ENCODE assay signal across 8 mouse cellular contexts in the genomic region with DNA sequence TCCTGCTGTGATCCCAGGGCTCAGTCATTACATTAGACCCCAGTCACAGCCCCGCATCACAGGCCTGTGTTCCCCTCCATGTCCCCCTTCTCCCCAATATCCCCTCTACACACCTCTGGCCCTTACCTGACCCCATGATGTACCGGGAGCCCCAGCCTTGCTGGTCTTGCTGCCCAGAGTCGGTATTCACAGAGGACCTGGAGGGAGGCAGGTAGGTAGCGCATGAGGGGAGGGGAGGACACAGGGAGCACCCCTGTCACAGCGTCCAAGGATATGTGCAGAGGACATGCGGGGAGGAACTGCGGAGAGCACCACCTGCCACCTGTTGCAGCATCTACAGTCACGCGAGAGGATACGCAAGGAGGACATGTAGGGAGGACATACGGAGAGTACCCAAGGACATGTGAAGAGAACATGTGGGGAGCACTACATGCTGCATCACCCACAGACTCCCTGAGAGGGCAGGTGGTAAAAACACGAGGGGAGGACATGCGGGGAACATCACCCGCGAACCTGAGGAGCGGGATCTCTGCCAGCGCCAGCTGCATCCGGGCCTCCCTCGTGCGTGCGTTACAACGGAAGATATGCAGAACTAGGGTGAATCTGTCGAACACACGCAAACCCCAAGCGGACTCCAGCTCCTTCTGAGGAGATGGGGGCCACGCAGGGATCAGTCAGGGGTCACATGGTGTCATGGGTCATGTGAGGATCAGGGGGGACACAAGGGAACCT. TPM values are rescaled to one million over a fixed set of nuclear protein-coding genes. Genes with fewer than 3 reads are reported as not detected.
DNase-seq lines count a peak whose midpoint lies in the region; ATAC-seq and TF ChIP-seq lines count a peak whose summit lies in the region.

No protein-coding gene starts in this region.

- H3K27ac ChIP-seq in heart, postnatal 0 days (ENCODE audit: low read depth) = no peak overlapping the region
- no peak overlapping the region for H3K27ac ChIP-seq in liver, embryonic 13.5 days
- no peak overlapping the region for H3K27ac ChIP-seq in stomach, embryonic 14.5 days (ENCODE audit: low read length)

- H3K27me3 ChIP-seq in heart, postnatal 0 days (ENCODE audit: control insufficient read depth, insufficient read depth, low read length) = 0 out of 2 replicates have a peak, but pooled peaks cover 4% of the 10 kb centered on the region
- peaks cover 5% of the 10 kb centered on the region; the same call in 1 of the 2 replicates for H3K27me3 ChIP-seq in liver, embryonic 13.5 days
- H3K27me3 ChIP-seq in stomach, embryonic 14.5 days (ENCODE audit: control insufficient read depth, insufficient read depth, low read length) = no peaks in the 10 kb centered on the region

- no peak for TF ChIP-seq CTCF in lung, adult 2 months (IDR thresholded peaks at IDR 0.05; ENCODE audit: insufficient read depth, low read length)
- no peak for TF ChIP-seq CTCF in heart, postnatal 0 days (IDR thresholded peaks at IDR 0.05; ENCODE audit: low read depth)

- 94% methylated on average over 26 of the region's 26 CpGs for WGBS in lung, adult 2 months
- 95% methylated on average over 26 of the region's 26 CpGs for WGBS in heart, postnatal 0 days
- 91% methylated on average over 26 of the region's 26 CpGs for WGBS in liver, embryonic 13.5 days (ENCODE audit: insufficient replicate concordance)
- WGBS in stomach, embryonic 14.5 days = 94% methylated on average over 26 of the region's 26 CpGs

- no peak for TF ChIP-seq POLR2A in lung, adult 2 months (IDR thresholded peaks at IDR 0.05; ENCODE audit: borderline replicate concordance, extremely low read depth, low read depth, low read length)

- peaks cover 10% of the 10 kb centered on the region for H3K4me1 ChIP-seq in lung, adult 2 months (ENCODE audit: control insufficient read depth, insufficient read depth, low read length)
- H3K4me1 ChIP-seq in heart, postnatal 0 days (ENCODE audit: control insufficient read depth, insufficient read depth) = peaks cover 22% of the 10 kb centered on the region
- H3K4me1 ChIP-seq in liver, embryonic 13.5 days (replicated peaks) = peaks cover 48% of the 10 kb centered on the region
- peaks cover 19% of the 10 kb centered on the region for H3K4me1 ChIP-seq in stomach, embryonic 14.5 days (ENCODE audit: control insufficient read depth, insufficient read depth, low read length)

- DNase-seq in CD4-positive, CD25-positive, alpha-beta regulatory T cell, adult 2 months (ENCODE audit: low read depth, low spot score) = peak; percentile 20
- no peak for DNase-seq in lung, adult 2 months
- no peak for DNase-seq in lung, postnatal 4 days
- no peak for DNase-seq in heart, postnatal 0 days (ENCODE audit: low spot score)
- no peak for DNase-seq in liver, embryonic 13.5 days
- DNase-seq in c-Kit-positive CD71-positive TER-119-positive erythroid progenitor cells, embryonic 14.5 days (ENCODE audit: low spot score) = no peak

- peak overlapping the region; percentile 83 for H3K4me2 ChIP-seq in heart, postnatal 0 days (ENCODE audit: low read depth, low read length)
- peak overlapping the region; percentile 96 for H3K4me2 ChIP-seq in liver, embryonic 13.5 days
- peak overlapping the region; percentile 80 for H3K4me2 ChIP-seq in stomach, embryonic 14.5 days (replicated peaks; ENCODE audit: low read depth, low read length)

- peak overlapping the region; percentile 93 for H3K4me3 ChIP-seq in lung, adult 2 months (replicated peaks; ENCODE audit: extremely low read depth, low read depth, low read length)
- H3K4me3 ChIP-seq in heart, postnatal 0 days (ENCODE audit: low read depth, low read length) = peak overlapping the region; percentile 90; the same call in 1 of the 2 replicates
- H3K4me3 ChIP-seq in liver, embryonic 13.5 days (replicated peaks) = peak overlapping the region; percentile 83
- H3K4me3 ChIP-seq in stomach, embryonic 14.5 days (ENCODE audit: low read depth, low read length) = peak overlapping the region; percentile 81

- no peak overlapping the region for H3K9ac ChIP-seq in heart, postnatal 0 days (replicated peaks; ENCODE audit: low read depth, low read length)
- H3K9ac ChIP-seq in liver, embryonic 13.5 days = peak overlapping the region; percentile 84
- H3K9ac ChIP-seq in stomach, embryonic 14.5 days (replicated peaks; ENCODE audit: low read depth, low read length) = peak overlapping the region; percentile 75; the same call in 1 of the 2 replicates

- H3K9me3 ChIP-seq in heart, postnatal 0 days (replicated peaks; ENCODE audit: control insufficient read depth, low read length) = no peaks in the 10 kb centered on the region
- H3K9me3 ChIP-seq in liver, embryonic 13.5 days (replicated peaks) = no peaks in the 10 kb centered on the region
- peaks cover 3% of the 10 kb centered on the region; the same call in 1 of the 2 replicates for H3K9me3 ChIP-seq in stomach, embryonic 14.5 days (ENCODE audit: control insufficient read depth, low read depth, low read length)

- ATAC-seq in CD4-positive, CD25-positive, alpha-beta regulatory T cell, adult 4 months = no peak
- ATAC-seq in heart, postnatal 0 days (ENCODE audit: insufficient read depth, low read depth) = no peak
- no peak for ATAC-seq in liver, embryonic 13.5 days (ENCODE audit: low read depth)
- no peak for ATAC-seq in stomach, embryonic 14.5 days (ENCODE audit: insufficient number of reproducible peaks, insufficient read depth, low FRiP score, low read depth)

- H3K36me3 ChIP-seq in heart, postnatal 0 days (replicated peaks; ENCODE audit: control insufficient read depth, insufficient read depth, low read length) = peaks cover 38% of the 10 kb centered on the region
- peaks cover 45% of the 10 kb centered on the region for H3K36me3 ChIP-seq in liver, embryonic 13.5 days
- peaks cover 33% of the 10 kb centered on the region for H3K36me3 ChIP-seq in stomach, embryonic 14.5 days (ENCODE audit: control insufficient read depth, insufficient read depth, low read length)

- TF ChIP-seq EP300 in heart, postnatal 0 days (IDR thresholded peaks at IDR 0.05; ENCODE audit: low read depth) = no peak

RNA-seq across cellular contexts. Expression of a gene that starts 1.7 kb away (rescaled TPM):
- polyA plus RNA-seq in CD4-positive, CD25-positive, alpha-beta regulatory T cell, adult 4 months (2017; shearing (Covaris generic)) = 10 to 100 TPM; 10.9 to 18.3 TPM
- 114 and 137 TPM in 2 replicates for polyA plus RNA-seq in lung, adult 2 months (2012; rRNA removed)
- 29.8 and 32.3 TPM in 2 replicates for total RNA-seq in heart, postnatal 0 days (2014; rRNA removed; ENCODE audit: low replicate concordance)
- 13.9 and 14.2 TPM in 2 replicates for polyA plus RNA-seq in heart, postnatal 0 days (2015; fragmentation: Nextera tagmentation; extraction: Ambion mirVana)
- polyA plus RNA-seq in liver, embryonic 13.5 days (2015; fragmentation: Nextera tagmentation; extraction: Ambion mirVana) = 9.5 and 10.0 TPM in 2 replicates
- 27.1 and 30.8 TPM in 2 replicates for polyA plus RNA-seq in stomach, embryonic 14.5 days (2014; fragmentation: Nextera tagmentation; extraction: Ambion mirVana)

RNA-seq across cellular contexts. Expression of a gene that starts 3.6 kb away (rescaled TPM):
- polyA plus RNA-seq in CD4-positive, CD25-positive, alpha-beta regulatory T cell, adult 4 months (2017; shearing (Covaris generic)) = 1 to 10 TPM; 4.0 to 4.5 TPM
- polyA plus RNA-seq in lung, adult 2 months (2012; rRNA removed) = 0.48 and 0.56 TPM in 2 replicates
- 0.50 and 3.3 TPM in 2 replicates for total RNA-seq in heart, postnatal 0 days (2014; rRNA removed; ENCODE audit: low replicate concordance)
- 2.1 and 2.4 TPM in 2 replicates for polyA plus RNA-seq in heart, postnatal 0 days (2015; fragmentation: Nextera tagmentation; extraction: Ambion mirVana)
- 1.3 and 1.7 TPM in 2 replicates for polyA plus RNA-seq in liver, embryonic 13.5 days (2015; fragmentation: Nextera tagmentation; extraction: Ambion mirVana)
- 4.0 and 5.8 TPM in 2 replicates for polyA plus RNA-seq in stomach, embryonic 14.5 days (2014; fragmentation: Nextera tagmentation; extraction: Ambion mirVana)

RNA-seq across cellular contexts. Expression of a gene that starts 6.5 kb away (rescaled TPM):
- 1 to 10 TPM in 1 of 2 experiments, under 1 TPM in 1; 0.89 to 2.3 TPM for polyA plus RNA-seq in CD4-positive, CD25-positive, alpha-beta regulatory T cell, adult 4 months (2017; shearing (Covaris generic))
- polyA plus RNA-seq in lung, adult 2 months (2012; rRNA removed) = 4.1 and 8.1 TPM in 2 replicates
- total RNA-seq in heart, postnatal 0 days (2014; rRNA removed; ENCODE audit: low replicate concordance) = not detected in 2 replicates
- 0.26 and 0.29 TPM in 2 replicates for polyA plus RNA-seq in heart, postnatal 0 days (2015; fragmentation: Nextera tagmentation; extraction: Ambion mirVana)
- 0.25 and 0.36 TPM in 2 replicates for polyA plus RNA-seq in liver, embryonic 13.5 days (2015; fragmentation: Nextera tagmentation; extraction: Ambion mirVana)
- polyA plus RNA-seq in stomach, embryonic 14.5 days (2014; fragmentation: Nextera tagmentation; extraction: Ambion mirVana) = 0.69 and 0.97 TPM in 2 replicates

RNA-seq across cellular contexts. Expression of a gene that starts 12.1 kb away (rescaled TPM):
- polyA plus RNA-seq in CD4-positive, CD25-positive, alpha-beta regulatory T cell, adult 4 months (2017; shearing (Covaris generic)) = 1 to 10 TPM; 2.0 to 3.1 TPM
- polyA plus RNA-seq in lung, adult 2 months (2012; rRNA removed) = 0.05 and 0.08 TPM in 2 replicates
- total RNA-seq in heart, postnatal 0 days (2014; rRNA removed; ENCODE audit: low replicate concordance) = 2.3 TPM in 1 of 2 replicates, not detected in the other
- polyA plus RNA-seq in heart, postnatal 0 days (2015; fragmentation: Nextera tagmentation; extraction: Ambion mirVana) = 0.03 and 0.05 TPM in 2 replicates
- polyA plus RNA-seq in liver, embryonic 13.5 days (2015; fragmentation: Nextera tagmentation; extraction: Ambion mirVana) = 1.1 and 1.6 TPM in 2 replicates
- polyA plus RNA-seq in stomach, embryonic 14.5 days (2014; fragmentation: Nextera tagmentation; extraction: Ambion mirVana) = 0.69 and 1.5 TPM in 2 replicates

RNA-seq across cellular contexts. Expression of a gene that starts 29.3 kb away (rescaled TPM):
- polyA plus RNA-seq in CD4-positive, CD25-positive, alpha-beta regulatory T cell, adult 4 months (2017; shearing (Covaris generic)) = 10 to 100 TPM; 51.4 to 68.2 TPM
- polyA plus RNA-seq in lung, adult 2 months (2012; rRNA removed) = 46.3 and 48.0 TPM in 2 replicates
- total RNA-seq in heart, postnatal 0 days (2014; rRNA removed; ENCODE audit: low replicate concordance) = 32.3 and 56.0 TPM in 2 replicates
- polyA plus RNA-seq in heart, postnatal 0 days (2015; fragmentation: Nextera tagmentation; extraction: Ambion mirVana) = 17.3 and 19.7 TPM in 2 replicates
- polyA plus RNA-seq in liver, embryonic 13.5 days (2015; fragmentation: Nextera tagmentation; extraction: Ambion mirVana) = 22.2 and 26.1 TPM in 2 replicates
- 42.0 and 42.2 TPM in 2 replicates for polyA plus RNA-seq in stomach, embryonic 14.5 days (2014; fragmentation: Nextera tagmentation; extraction: Ambion mirVana)
